In genomic region chrX:48383643-48384042, GRCm38 (mm10) we compare ENCODE assay signal across 8 mouse cellular contexts. TPM values are rescaled to one million over a fixed set of nuclear protein-coding genes. Genes with fewer than 3 reads are reported as not detected.
DNase-seq lines count a peak whose midpoint lies in the region; ATAC-seq and TF ChIP-seq lines count a peak whose summit lies in the region.

No protein-coding gene starts in this region.

- no peaks in the 10 kb centered on the region for H3K4me1 ChIP-seq in neural tube, embryonic 15.5 days
- no peaks in the 10 kb centered on the region for H3K4me1 ChIP-seq in heart, postnatal 0 days (ENCODE audit: control insufficient read depth, insufficient read depth)
- no peaks in the 10 kb centered on the region for H3K4me1 ChIP-seq in lung, adult 2 months (ENCODE audit: control insufficient read depth, insufficient read depth, low read length)

- peak; percentile 56 for TF ChIP-seq CTCF in heart, postnatal 0 days (IDR thresholded peaks at IDR 0.05; ENCODE audit: low read depth)
- peak; percentile 56 for TF ChIP-seq CTCF in lung, adult 2 months (IDR thresholded peaks at IDR 0.05; ENCODE audit: insufficient read depth, low read length)

- peaks cover 13% of the 10 kb centered on the region; the same call in 1 of the 2 replicates for H3K36me3 ChIP-seq in neural tube, embryonic 15.5 days
- H3K36me3 ChIP-seq in heart, postnatal 0 days (replicated peaks; ENCODE audit: control insufficient read depth, insufficient read depth, low read length), result peaks cover 40% of the 10 kb centered on the region

- H3K4me3 ChIP-seq in neural tube, embryonic 15.5 days (replicated peaks), result no peak overlapping the region
- no peak overlapping the region for H3K4me3 ChIP-seq in heart, postnatal 0 days (ENCODE audit: low read depth, low read length)
- no peak overlapping the region for H3K4me3 ChIP-seq in lung, adult 2 months (replicated peaks; ENCODE audit: extremely low read depth, low read depth, low read length)

- no peak for TF ChIP-seq POLR2A in lung, adult 2 months (IDR thresholded peaks at IDR 0.05; ENCODE audit: borderline replicate concordance, extremely low read depth, low read depth, low read length)

- DNase-seq in cerebellum, adult 11 months, result peak; percentile 29
- DNase-seq in cerebellum, adult 11-12 months, result no peak
- DNase-seq in neural tube, embryonic 10.5 days (ENCODE audit: extremely low spot score, low spot score), result peak; percentile 46
- peak; percentile 26 for DNase-seq in cerebellum, adult 9-11 months
- no peak for DNase-seq in heart, postnatal 0 days (ENCODE audit: low spot score)
- peak; percentile 48 for DNase-seq in lung, adult 2 months
- DNase-seq in spleen, adult 12 weeks (ENCODE audit: low spot score), result peak; percentile 38

- no peak overlapping the region for H3K27ac ChIP-seq in neural tube, embryonic 15.5 days (replicated peaks)
- H3K27ac ChIP-seq in heart, postnatal 0 days (ENCODE audit: low read depth), result no peak overlapping the region

- H3K4me2 ChIP-seq in neural tube, embryonic 15.5 days, result no peak overlapping the region
- no peak overlapping the region for H3K4me2 ChIP-seq in heart, postnatal 0 days (ENCODE audit: low read depth, low read length)

- no peak for TF ChIP-seq EP300 in heart, postnatal 0 days (IDR thresholded peaks at IDR 0.05; ENCODE audit: low read depth)

- H3K9ac ChIP-seq in neural tube, embryonic 15.5 days (replicated peaks), result no peak overlapping the region
- no peak overlapping the region for H3K9ac ChIP-seq in heart, postnatal 0 days (replicated peaks; ENCODE audit: low read depth, low read length)

- 52% methylated on average over 7 of the region's 7 CpGs for WGBS in neural tube, embryonic 15.5 days
- WGBS in heart, postnatal 0 days, result 36% methylated on average over 7 of the region's 7 CpGs
- WGBS in lung, adult 2 months, result 45% methylated on average over 7 of the region's 7 CpGs

- H3K9me3 ChIP-seq in neural tube, embryonic 15.5 days (replicated peaks), result no peaks in the 10 kb centered on the region
- no peaks in the 10 kb centered on the region for H3K9me3 ChIP-seq in heart, postnatal 0 days (replicated peaks; ENCODE audit: control insufficient read depth, low read length)

- no peak for ATAC-seq in neural tube, embryonic 15.5 days (ENCODE audit: low FRiP score)
- no peak for ATAC-seq in heart, postnatal 0 days (ENCODE audit: insufficient read depth, low read depth)

- no peaks in the 10 kb centered on the region for H3K27me3 ChIP-seq in neural tube, embryonic 15.5 days (replicated peaks)
- H3K27me3 ChIP-seq in heart, postnatal 0 days (ENCODE audit: control insufficient read depth, insufficient read depth, low read length), result no peaks in the 10 kb centered on the region

RNA-seq across cellular contexts. Expression of gene Bcorl1, which starts 42.5 kb away (rescaled TPM):
- polyA plus RNA-seq in neural tube, embryonic 15.5 days (2015; fragmentation: Nextera tagmentation; extraction: Ambion mirVana), result 5.1 and 7.2 TPM in 2 replicates
- 4.3 and 7.2 TPM in 2 replicates for total RNA-seq in heart, postnatal 0 days (2014; rRNA removed; ENCODE audit: low replicate concordance)
- 2.0 TPM in 2 replicates for polyA plus RNA-seq in heart, postnatal 0 days (2015; fragmentation: Nextera tagmentation; extraction: Ambion mirVana)
- 4.5 and 5.7 TPM in 2 replicates for polyA plus RNA-seq in lung, adult 2 months (2012; rRNA removed)

Comparison
In these comparisons a context has a peak if more than half of its experiments do, and no peak if none do; other contexts are left out.
1. DNase-seq: peak in cerebellum, adult 11 months (single experiment), neural tube, embryonic 10.5 days (single experiment), cerebellum, adult 9-11 months (single experiment), lung, adult 2 months (single experiment) and spleen, adult 12 weeks (single experiment); none in cerebellum, adult 11-12 months (single experiment) and heart, postnatal 0 days (single experiment).